Mouse (Mus musculus): ENCODE results near the gene Mrgpra2a. TPM values are rescaled to one million over a fixed set of nuclear protein-coding genes. Genes with fewer than 3 reads are reported as not detected.

Gene Mrgpra2a
- polyA plus RNA-seq, 1 experiment from 2014 or later: not detected

Other genes starting within 250 kb of the Mrgpra2a start
- gene Mrgpra6, start 247.2 kb downstream of the Mrgpra2a start, polyA plus RNA-seq (2015; fragmentation: Nextera tagmentation; extraction: Ambion mirVana): not detected in 2 replicates
- not detected in 2 replicates for gene Mrgpra9, start 199.3 kb downstream of the Mrgpra2a start, polyA plus RNA-seq (2015; fragmentation: Nextera tagmentation; extraction: Ambion mirVana)
- not detected in 2 replicates for gene Mrgpra1, start 97.9 kb downstream of the Mrgpra2a start, polyA plus RNA-seq (2015; fragmentation: Nextera tagmentation; extraction: Ambion mirVana)
- not detected in 2 replicates for gene Mrgpra2b, start 76.7 kb upstream of the Mrgpra2a start, polyA plus RNA-seq (2015; fragmentation: Nextera tagmentation; extraction: Ambion mirVana)
- gene Mrgpra3, start 149.2 kb upstream of the Mrgpra2a start, polyA plus RNA-seq (2015; fragmentation: Nextera tagmentation; extraction: Ambion mirVana): not detected in 2 replicates

Measured in forebrain, embryonic 13.5 days (tissue).